Mouse (Mus musculus): ENCODE measurements at regions not wholly inside any gene's neighbourhood (a gene's known extent, or its start where the extent isn't known, plus 50 kb on each side); places are given as distances from the start of the nearest gene placed in this dataset.

GRCm38 (mm10) chr14:106190721-106191120 is 84.7 kb downstream of the Trim52 start:
- DNase-seq (ENCODE audit: extremely low spot score in 1 of 2, low spot score in 2 of 2) = no peak
- intact Hi-C loops (cut with DNase I) = no loop called here

- intact Hi-C loops (cut with DNase I) = no loop called here
- DNase-seq (ENCODE audit: extremely low spot score in 1 of 2, low spot score in 2 of 2) = no peak
Measured at GRCm38 (mm10) chr14:106193583-106193982, 87.6 kb downstream of the Trim52 start.

- DNase-seq (ENCODE audit: extremely low spot score in 1 of 2, low spot score in 2 of 2) = peak in 1 of 2 experiments; percentile 21
- intact Hi-C loops (cut with DNase I) = no loop called here
Measured at GRCm38 (mm10) chr14:106194104-106194503, 88.1 kb downstream of the Trim52 start.

GRCm38 (mm10) chr14:106197826-106198225 is 91.8 kb downstream of the Trim52 start:
- DNase-seq (ENCODE audit: extremely low spot score in 1 of 2, low spot score in 2 of 2) = no peak
- intact Hi-C loops (cut with DNase I) = no loop called here

- intact Hi-C loops (cut with DNase I) = no loop called here
- no peak for DNase-seq (ENCODE audit: extremely low spot score in 1 of 2, low spot score in 2 of 2)
Measured at GRCm38 (mm10) chr14:106199109-106199508, 93.1 kb downstream of the Trim52 start.

GRCm38 (mm10) chr14:106199536-106200319 is 93.7 kb downstream of the Trim52 start:
- DNase-seq (ENCODE audit: extremely low spot score in 1 of 2, low spot score in 2 of 2) = no peak
- intact Hi-C loops (cut with DNase I) = no loop called here

- DNase-seq (ENCODE audit: extremely low spot score in 1 of 2, low spot score in 2 of 2) = no peak
- intact Hi-C loops (cut with DNase I) = no loop called here
Measured at GRCm38 (mm10) chr14:106211062-106211461, 105.1 kb downstream of the Trim52 start.

- intact Hi-C loops (cut with DNase I) = no loop called here
- DNase-seq (ENCODE audit: extremely low spot score in 1 of 2, low spot score in 2 of 2) = no peak
Measured at GRCm38 (mm10) chr14:106217681-106218080, 111.7 kb downstream of the Trim52 start.

GRCm38 (mm10) chr14:106219293-106219797 is 113.3 kb downstream of the Trim52 start:
- DNase-seq (ENCODE audit: extremely low spot score in 1 of 2, low spot score in 2 of 2) = no peak
- intact Hi-C loops (cut with DNase I) = no loop called here

- DNase-seq (ENCODE audit: extremely low spot score in 1 of 2, low spot score in 2 of 2) = no peak
- intact Hi-C loops (cut with DNase I) = no loop called here
Measured at GRCm38 (mm10) chr14:106225401-106225800, 119.4 kb downstream of the Trim52 start.

- intact Hi-C loops (cut with DNase I) = no loop called here
- no peak for DNase-seq (ENCODE audit: extremely low spot score in 1 of 2, low spot score in 2 of 2)
Measured at GRCm38 (mm10) chr14:106241721-106242405, 135.9 kb downstream of the Trim52 start.

GRCm38 (mm10) chr14:106259396-106260108 is 153.6 kb downstream of the Trim52 start:
- DNase-seq (ENCODE audit: extremely low spot score in 1 of 2, low spot score in 2 of 2) = no peak
- intact Hi-C loops (cut with DNase I) = no loop called here

GRCm38 (mm10) chr14:106265290-106265689 is 159.3 kb downstream of the Trim52 start:
- DNase-seq (ENCODE audit: extremely low spot score in 1 of 2, low spot score in 2 of 2) = no peak

GRCm38 (mm10) chr14:106267679-106268561 is 161.9 kb downstream of the Trim52 start:
- no peak for DNase-seq (ENCODE audit: extremely low spot score in 1 of 2, low spot score in 2 of 2)
- intact Hi-C loops (cut with DNase I) = no loop called here

More at GRCm38 (mm10) chr14:106265290-106265689, 159.3 kb downstream of the Trim52 start:
- intact Hi-C loops (cut with DNase I) = no loop called here

GRCm38 (mm10) chr14:106269680-106270079 is 163.7 kb downstream of the Trim52 start:
- intact Hi-C loops (cut with DNase I) = no loop called here
- DNase-seq (ENCODE audit: extremely low spot score in 1 of 2, low spot score in 2 of 2) = peak in 1 of 2 experiments; percentile 5

GRCm38 (mm10) chr14:106313558-106313957 is 207.6 kb downstream of the Trim52 start:
- intact Hi-C loops (cut with DNase I) = no loop called here
- DNase-seq (ENCODE audit: extremely low spot score in 1 of 2, low spot score in 2 of 2) = no peak

GRCm38 (mm10) chr14:106314079-106314551 is 208.1 kb downstream of the Trim52 start:
- DNase-seq (ENCODE audit: extremely low spot score in 1 of 2, low spot score in 2 of 2) = no peak
- intact Hi-C loops (cut with DNase I) = no loop called here

GRCm38 (mm10) chr14:106318767-106319166 is 212.8 kb downstream of the Trim52 start:
- DNase-seq (ENCODE audit: extremely low spot score in 1 of 2, low spot score in 2 of 2) = no peak
- intact Hi-C loops (cut with DNase I) = no loop called here
